Mouse (Mus musculus): ENCODE results near the gene Dclk2.
A peak's percentile ranks its signal among the peaks of the same experiment; 100 is the strongest.

Dclk2 gene

DNA sequence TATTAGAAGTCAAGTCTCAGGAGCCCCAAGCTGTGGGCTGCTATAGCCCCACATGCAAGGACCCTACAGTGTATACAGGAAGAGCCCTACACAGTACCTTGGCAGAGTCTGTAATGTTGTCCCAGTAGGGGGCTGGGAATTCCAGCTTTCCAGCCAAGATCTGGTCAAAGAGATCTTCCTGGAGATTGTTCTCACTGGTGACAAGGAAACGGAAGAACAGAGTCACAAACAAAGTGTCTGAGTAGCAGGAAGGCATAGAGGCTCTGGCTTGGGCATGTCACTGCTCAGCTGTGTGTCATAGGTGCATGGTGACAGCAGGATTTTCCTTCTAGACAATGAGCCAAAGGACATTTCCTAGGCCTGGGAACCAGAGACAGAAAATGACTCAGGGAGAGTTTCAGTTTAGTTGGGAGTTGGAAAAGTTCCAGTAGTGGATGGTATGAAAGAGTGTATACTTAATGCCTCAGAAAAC lies 126.9 kb downstream of the Dclk2 start:
- DNase-seq: no peak

GRCm38 (mm10) chr3:86793264-86793663 lies 127.4 kb downstream of the Dclk2 start:
- DNase-seq: no peak

DNA sequence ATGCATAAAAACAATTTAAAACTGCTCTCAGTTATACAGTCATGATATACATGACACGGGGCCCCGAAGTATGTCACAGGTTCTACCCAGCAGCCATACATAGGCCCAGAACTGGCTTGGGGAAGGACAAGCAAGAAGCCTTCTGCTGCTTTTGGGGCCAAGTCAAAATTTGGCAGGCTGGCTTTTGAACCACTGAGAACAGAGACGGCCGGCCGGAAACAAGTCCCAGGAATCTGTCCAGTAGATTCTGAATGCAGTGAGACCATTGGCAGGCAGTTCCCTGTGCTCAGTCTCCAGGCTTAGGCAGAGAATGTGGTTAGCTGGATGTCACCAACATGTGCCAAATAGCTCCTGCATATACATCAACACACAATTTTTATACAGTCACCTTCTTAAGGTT lies 130.9 kb downstream of the Dclk2 start:
- peak; percentile 80 for DNase-seq

DNA sequence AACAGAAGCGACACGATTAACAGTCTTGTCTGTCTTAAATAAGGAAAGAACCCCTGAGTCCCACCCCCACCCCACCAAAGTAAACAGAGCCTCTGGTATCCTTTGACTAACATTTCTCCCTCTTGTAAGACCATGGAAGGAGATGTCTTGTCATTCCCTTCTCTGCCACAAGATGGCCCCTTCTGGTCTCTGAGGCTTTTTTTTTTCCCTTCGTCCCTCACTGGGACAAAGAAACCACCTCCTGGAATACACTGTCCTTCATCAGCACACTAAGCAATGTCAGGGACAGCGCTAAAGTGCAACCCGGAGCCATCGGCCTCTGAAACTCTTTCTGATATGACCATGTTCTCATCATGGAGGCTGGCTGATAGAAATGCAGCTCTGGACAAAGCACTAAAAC lies 131.9 kb downstream of the Dclk2 start:
- DNase-seq: peak; percentile 79

DNA sequence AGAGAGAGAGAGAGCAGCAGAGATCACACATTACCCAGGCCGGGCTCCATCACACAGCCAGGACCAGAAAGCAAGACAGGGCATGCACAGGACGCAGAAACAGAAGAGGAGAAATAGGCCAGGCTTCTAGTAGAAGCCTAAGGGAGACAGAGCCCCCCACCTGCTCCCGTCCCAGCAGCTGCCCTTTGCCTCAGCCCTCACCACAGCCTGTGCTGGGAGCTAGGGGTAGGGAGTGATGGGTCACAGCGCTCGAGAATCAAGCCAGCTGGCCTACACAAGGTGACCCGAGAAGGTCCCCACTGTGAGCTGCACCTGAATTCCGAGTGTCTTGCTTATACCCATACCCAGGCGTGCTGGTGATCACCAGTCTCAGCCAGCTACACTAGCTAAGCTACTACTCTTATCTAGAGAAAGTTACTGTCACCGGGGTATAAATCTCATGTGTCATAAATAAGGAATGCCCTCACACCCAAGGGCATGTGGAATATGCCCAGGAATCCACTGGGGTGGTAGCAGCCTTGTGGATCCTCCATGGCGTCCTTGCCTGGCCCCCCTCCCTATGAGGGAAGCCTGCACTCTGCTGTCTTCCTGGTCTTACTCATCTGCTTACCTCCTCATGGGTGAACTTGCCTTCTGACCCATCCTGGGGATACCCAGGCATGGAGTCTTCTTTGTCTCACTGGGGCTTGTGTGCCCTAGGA lies 133.1 kb downstream of the Dclk2 start:
- DNase-seq: peak; percentile 39

- peak; percentile 86 for DNase-seq
These were observed 133.8 kb downstream of the Dclk2 start for GRCm38 (mm10) chr3:86786845-86787351.

DNA sequence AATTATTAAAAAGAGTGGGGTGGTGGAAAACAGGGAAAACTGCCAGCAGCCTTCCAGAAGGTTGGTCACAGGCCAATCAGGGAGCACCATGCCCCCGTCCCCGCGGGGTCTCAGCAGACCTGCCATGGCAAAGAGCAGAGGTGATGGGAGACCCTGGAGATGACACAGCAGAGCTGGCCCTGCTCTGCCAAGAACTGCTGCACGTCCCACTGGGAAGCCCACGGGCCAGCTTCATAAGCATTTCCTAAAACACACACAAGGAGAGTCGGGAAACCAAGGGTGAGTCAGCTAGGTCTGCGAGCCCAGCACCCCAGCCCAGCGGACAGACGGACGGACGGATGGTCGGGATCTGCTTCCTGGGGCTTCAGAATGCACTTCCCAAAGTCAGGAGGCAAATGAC lies 134.4 kb downstream of the Dclk2 start:
- DNase-seq: peak; percentile 34

- DNase-seq: no peak
These were observed 135.7 kb downstream of the Dclk2 start for GRCm38 (mm10) chr3:86784930-86785329.

- DNase-seq: no peak
These were observed 136.6 kb downstream of the Dclk2 start for GRCm38 (mm10) chr3:86784051-86784450.

GRCm38 (mm10) chr3:86779704-86780103 lies 140.9 kb downstream of the Dclk2 start:
- DNase-seq: no peak

GRCm38 (mm10) chr3:86775444-86775828 lies 145.2 kb downstream of the Dclk2 start:
- DNase-seq: no peak

GRCm38 (mm10) chr3:86774566-86775443 lies 145.8 kb downstream of the Dclk2 start:
- DNase-seq: no peak

DNA sequence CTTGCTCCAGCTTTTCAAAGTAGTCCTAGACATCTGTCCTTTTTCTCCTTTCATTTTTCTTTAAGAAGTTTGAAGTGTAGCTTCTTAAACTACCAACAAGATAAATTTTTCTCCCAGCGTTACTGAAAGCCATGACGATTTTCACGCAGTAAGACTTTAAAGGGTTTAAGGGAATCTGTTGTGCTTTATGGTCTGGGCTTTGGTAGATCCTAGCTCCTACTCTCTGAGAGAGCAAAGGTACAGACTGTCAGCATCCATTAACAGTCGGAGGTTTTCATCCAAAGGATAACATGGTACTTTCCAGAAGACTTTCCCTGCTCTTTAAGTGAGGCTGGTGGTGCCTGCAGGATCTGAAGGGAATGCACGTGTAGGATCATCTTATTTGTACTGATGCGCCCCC lies 151.7 kb downstream of the Dclk2 start:
- no peak for DNase-seq

- DNase-seq: no peak
These were observed 152.1 kb downstream of the Dclk2 start for GRCm38 (mm10) chr3:86768553-86768952.

GRCm38 (mm10) chr3:86762456-86762855 lies 158.2 kb downstream of the Dclk2 start:
- DNase-seq: no peak

DNA sequence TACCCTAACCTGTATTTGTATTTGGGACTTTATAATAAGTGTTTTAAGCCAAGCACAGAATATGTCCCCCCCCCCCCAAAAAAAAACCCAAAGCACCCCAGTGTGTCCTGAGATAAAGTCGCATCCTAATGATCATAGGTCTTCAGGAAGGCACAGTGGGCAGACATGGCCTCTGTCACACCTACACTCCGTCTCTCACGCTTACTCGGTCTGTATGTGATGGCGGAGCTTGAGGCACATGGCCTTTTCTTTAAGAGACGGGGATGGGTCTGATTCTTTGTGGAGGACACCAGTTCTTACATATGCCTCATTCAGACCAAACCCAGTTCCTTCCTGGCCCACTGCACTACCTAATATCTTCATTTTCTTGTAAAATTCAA lies 158.6 kb downstream of the Dclk2 start:
- DNase-seq: no peak

- peak; percentile 74 for DNase-seq
These were observed 159.3 kb downstream of the Dclk2 start for GRCm38 (mm10) chr3:86761095-86762035.

DNA sequence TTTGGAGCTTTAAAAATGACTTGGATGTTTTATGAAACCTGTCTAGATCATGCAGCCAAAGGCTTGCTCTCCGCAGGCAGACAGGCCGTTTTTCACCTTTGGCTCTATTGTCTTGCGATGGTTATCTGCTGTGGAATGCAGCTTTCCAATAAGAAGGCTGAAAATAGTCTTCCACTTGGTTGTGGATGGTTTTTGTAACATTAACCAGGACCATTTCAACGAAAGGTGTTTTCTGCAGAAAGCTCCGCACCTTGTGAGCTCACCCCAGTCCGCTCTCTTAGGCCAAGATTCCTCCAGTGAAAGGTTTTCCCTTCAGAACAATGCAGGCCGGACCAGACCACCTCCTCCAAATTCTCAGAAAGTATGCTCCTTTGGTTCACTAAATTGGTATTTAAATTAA lies 160.2 kb downstream of the Dclk2 start:
- no peak for DNase-seq

DNA sequence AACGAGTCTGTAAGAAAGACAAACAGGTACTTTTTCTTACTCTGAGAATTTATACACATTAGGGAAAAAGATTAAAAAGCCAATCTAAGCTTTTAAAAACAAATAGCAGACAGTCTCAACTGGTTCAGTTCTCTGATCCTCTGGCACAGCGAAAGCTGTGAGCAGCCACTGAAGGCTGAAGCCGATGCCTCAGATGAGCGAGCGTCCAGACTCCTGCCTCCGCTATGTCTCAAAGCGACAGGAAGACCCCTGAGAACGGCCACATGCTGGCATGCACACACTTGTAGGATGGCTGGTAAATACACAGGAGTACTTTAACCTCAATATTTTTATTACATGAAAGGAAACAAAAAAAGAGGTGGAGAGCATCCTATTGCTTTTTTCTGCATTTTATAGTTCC lies 160.8 kb downstream of the Dclk2 start:
- DNase-seq: no peak

DNA sequence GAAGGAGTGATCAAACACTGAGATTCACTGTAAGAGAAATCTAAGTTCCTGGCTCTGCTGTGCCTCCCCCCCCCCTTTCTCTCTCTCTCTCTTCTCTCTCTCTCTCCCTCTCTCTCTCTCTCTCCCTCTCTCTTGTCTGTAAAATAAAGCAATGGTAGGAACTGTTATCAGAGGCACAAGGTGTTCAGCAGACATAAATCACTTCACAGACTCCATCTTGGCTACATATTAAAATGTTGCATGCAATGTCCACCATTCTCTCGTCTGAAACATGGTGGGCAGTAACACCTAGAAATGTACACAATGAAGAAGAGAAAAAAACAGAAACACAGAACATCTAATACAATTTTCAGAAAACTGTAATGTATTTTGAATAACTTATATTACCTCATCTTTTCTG lies 161.3 kb downstream of the Dclk2 start:
- DNase-seq: no peak

DNA sequence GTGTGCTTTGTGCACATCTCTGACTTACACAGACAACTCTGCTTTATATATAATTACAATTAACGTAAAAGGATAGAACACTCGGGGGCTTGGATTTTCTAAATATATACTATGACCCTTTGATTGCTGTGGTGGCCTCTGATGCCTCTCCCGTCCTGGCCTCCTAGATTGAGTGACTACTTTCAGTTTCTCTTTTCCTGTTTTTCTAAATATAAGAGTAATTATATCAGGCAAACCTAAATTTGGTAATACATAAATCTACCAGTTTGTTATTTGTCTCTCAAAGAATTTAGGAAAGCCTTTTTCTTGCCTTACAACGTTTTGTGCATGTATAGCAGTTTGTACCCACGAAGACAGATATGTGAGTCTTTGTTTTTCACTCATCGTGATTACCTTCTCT lies 161.9 kb downstream of the Dclk2 start:
- DNase-seq: no peak

- no peak for DNase-seq
These were observed 164.1 kb downstream of the Dclk2 start for GRCm38 (mm10) chr3:86756548-86756947.

Data from cerebellum, adult 9-10 months (tissue).